Mouse (Mus musculus) ES-Bruce4 (cell line): ENCODE results near the gene Fpgs.

Experiments used
- CTCF ChIP-seq: IDR thresholded peaks from one replicate; pipeline ENCODE4 v1.8.1; 2011; ENCODE audit warnings: low read depth, low read length
- POLR2A ChIP-seq: IDR thresholded peaks from one replicate; pipeline ENCODE4 v1.8.1; 2011; ENCODE audit warnings: low read length; ENCODE audit not compliant: insufficient read depth

DNA sequence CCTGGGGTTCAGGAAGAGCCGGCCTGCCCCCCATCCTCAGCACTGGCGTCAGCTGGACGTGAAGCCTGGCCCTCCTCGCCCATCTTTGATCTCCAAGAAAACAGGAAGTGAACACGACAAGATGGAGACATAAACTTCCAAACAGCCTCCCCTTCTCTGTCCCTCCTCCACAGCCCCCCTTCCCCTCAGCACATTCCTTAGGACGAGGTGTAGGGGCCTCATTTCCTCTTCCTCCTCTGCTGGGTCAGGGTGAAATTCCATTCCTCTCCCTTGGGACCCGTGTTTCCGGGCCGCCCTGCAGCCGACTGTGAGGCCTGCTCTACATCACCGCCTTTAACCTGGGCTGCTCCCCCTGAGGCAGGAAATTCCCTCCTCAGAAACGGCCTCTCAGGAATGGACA is 48.1 kb downstream of the Fpgs start:
- TF ChIP-seq POLR2A = no peak
- TF ChIP-seq CTCF = no peak
